Mouse (Mus musculus): ENCODE measurements around the gene Fis1. TPM values are rescaled to one million over a fixed set of nuclear protein-coding genes. Genes with fewer than 3 reads are reported as not detected.

Gene Fis1
- polyA plus RNA-seq, 1 experiment from 2014 or later = 299 TPM

- no peak within 1 kb of the TSS for H3K9ac ChIP-seq (ENCODE audit: low read length)
- no peaks in the 10 kb centered on the region for H3K9me3 ChIP-seq (ENCODE audit: control insufficient read depth, low read length)
- ATAC-seq (ENCODE audit: insufficient number of reproducible peaks, low FRiP score, low TSS enrichment, low read depth) = no peak
- no peak within 1 kb of the TSS for H3K4me2 ChIP-seq (ENCODE audit: low read depth, severe bottlenecking)
- H3K4me1 ChIP-seq (ENCODE audit: control insufficient read depth, insufficient read depth, low read length) = no peaks in the 10 kb centered on the region; the same call in 1 of the 2 replicates
- H3K36me3 ChIP-seq (ENCODE audit: control insufficient read depth, insufficient read depth, low read length) = peaks cover 17% of the 10 kb centered on the region
- H3K27ac ChIP-seq (replicated peaks; ENCODE audit: low read depth, low read length) = peak within 1 kb of the TSS; percentile 6; the same call in 1 of the 2 replicates
- H3K27me3 ChIP-seq (ENCODE audit: control insufficient read depth, insufficient read depth, low read length) = no peaks in the 10 kb centered on the region
- no peak for DNase-seq (ENCODE audit: low spot score)
- no peak within 1 kb of the TSS for H3K4me3 ChIP-seq (ENCODE audit: low read depth, low read length)
- WGBS = 78% methylated on average over 6 of the region's 6 CpGs
These were observed 13.3 kb downstream of the Fis1 start, which contains the start of gene Cldn15 for GRCm38 (mm10) chr5:136966331-136966730. Gene Cldn15 (plus strand): TSS chr5:136966616.

GRCm38 (mm10) chr5:136966861-136967455 is 13.9 kb downstream of the Fis1 start:
- Histone ChIP-seq H3K4me2 (ENCODE audit: low read depth, severe bottlenecking) (no peak overlapping the region), H3K27me3 (ENCODE audit: control insufficient read depth, insufficient read depth, low read length) (no peaks in the 10 kb centered on the region), H3K4me1 (ENCODE audit: control insufficient read depth, insufficient read depth, low read length) (no peaks in the 10 kb centered on the region; the same call in 1 of the 2 replicates), H3K4me3 (ENCODE audit: low read depth, low read length) (no peak overlapping the region), H3K27ac (replicated peaks; ENCODE audit: low read depth, low read length) (peak overlapping the region; percentile 6; the same call in 1 of the 2 replicates), H3K9ac (ENCODE audit: low read length) (no peak overlapping the region), H3K9me3 (ENCODE audit: control insufficient read depth, low read length) (no peaks in the 10 kb centered on the region), H3K36me3 (ENCODE audit: control insufficient read depth, insufficient read depth, low read length) (peaks cover 17% of the 10 kb centered on the region)
- ATAC-seq (ENCODE audit: insufficient number of reproducible peaks, low FRiP score, low TSS enrichment, low read depth) (no peak), DNase-seq (ENCODE audit: low spot score) (no peak)
- 91% methylated on average over 4 of the region's 4 CpGs for WGBS

- Histone ChIP-seq H3K9me3 (ENCODE audit: control insufficient read depth, low read length) (no peaks in the 10 kb centered on the region), H3K9ac (ENCODE audit: low read length) (no peak overlapping the region), H3K27me3 (ENCODE audit: control insufficient read depth, insufficient read depth, low read length) (no peaks in the 10 kb centered on the region), H3K36me3 (ENCODE audit: control insufficient read depth, insufficient read depth, low read length) (peaks cover 17% of the 10 kb centered on the region), H3K27ac (replicated peaks; ENCODE audit: low read depth, low read length) (no peak overlapping the region; the same call in 1 of the 2 replicates), H3K4me2 (ENCODE audit: low read depth, severe bottlenecking) (no peak overlapping the region), H3K4me3 (ENCODE audit: low read depth, low read length) (no peak overlapping the region), H3K4me1 (ENCODE audit: control insufficient read depth, insufficient read depth, low read length) (no peaks in the 10 kb centered on the region; the same call in 1 of the 2 replicates)
- no peak for ATAC-seq (ENCODE audit: insufficient number of reproducible peaks, low FRiP score, low TSS enrichment, low read depth)
- no peak for DNase-seq (ENCODE audit: low spot score)
- WGBS = 78% methylated on average over 10 of the region's 10 CpGs
These were observed 14.5 kb downstream of the Fis1 start for GRCm38 (mm10) chr5:136967592-136967991.

- WGBS = 75% methylated on average over 1 of the region's 1 CpGs
- no peak overlapping the region for H3K4me3 ChIP-seq (ENCODE audit: low read depth, low read length)
- no peak overlapping the region for H3K9ac ChIP-seq (ENCODE audit: low read length)
- no peak overlapping the region for H3K27ac ChIP-seq (replicated peaks; ENCODE audit: low read depth, low read length)
- peaks cover 6% of the 10 kb centered on the region; the same call in 1 of the 2 replicates for H3K36me3 ChIP-seq (ENCODE audit: control insufficient read depth, insufficient read depth, low read length)
- DNase-seq (ENCODE audit: low spot score) (peak; percentile 61), ATAC-seq (ENCODE audit: insufficient number of reproducible peaks, low FRiP score, low TSS enrichment, low read depth) (no peak)
- no peaks in the 10 kb centered on the region for H3K27me3 ChIP-seq (ENCODE audit: control insufficient read depth, insufficient read depth, low read length)
- no peaks in the 10 kb centered on the region for H3K9me3 ChIP-seq (ENCODE audit: control insufficient read depth, low read length)
- no peak overlapping the region for H3K4me2 ChIP-seq (ENCODE audit: low read depth, severe bottlenecking)
- H3K4me1 ChIP-seq (ENCODE audit: control insufficient read depth, insufficient read depth, low read length) = no peaks in the 10 kb centered on the region
These were observed 17.6 kb downstream of the Fis1 start for GRCm38 (mm10) chr5:136970703-136971102.

GRCm38 (mm10) chr5:136973670-136974069 is 20.6 kb downstream of the Fis1 start:
- Histone ChIP-seq H3K9me3 (ENCODE audit: control insufficient read depth, low read length) (no peaks in the 10 kb centered on the region), H3K4me3 (ENCODE audit: low read depth, low read length) (no peak overlapping the region)
- 85% methylated on average over 8 of the region's 8 CpGs for WGBS

GRCm38 (mm10) chr5:136977769-136978168 is 24.7 kb downstream of the Fis1 start:
- Histone ChIP-seq H3K9me3 (ENCODE audit: control insufficient read depth, low read length) (no peaks in the 10 kb centered on the region), H3K4me3 (ENCODE audit: low read depth, low read length) (no peak overlapping the region), H3K36me3 (ENCODE audit: control insufficient read depth, insufficient read depth, low read length) (no peaks in the 10 kb centered on the region), H3K27me3 (ENCODE audit: control insufficient read depth, insufficient read depth, low read length) (no peaks in the 10 kb centered on the region), H3K4me1 (ENCODE audit: control insufficient read depth, insufficient read depth, low read length) (no peaks in the 10 kb centered on the region), H3K4me2 (ENCODE audit: low read depth, severe bottlenecking) (no peak overlapping the region), H3K9ac (ENCODE audit: low read length) (no peak overlapping the region), H3K27ac (replicated peaks; ENCODE audit: low read depth, low read length) (no peak overlapping the region)
- ATAC-seq (ENCODE audit: insufficient number of reproducible peaks, low FRiP score, low TSS enrichment, low read depth) (no peak), DNase-seq (ENCODE audit: low spot score) (no peak)
- WGBS = 83% methylated on average over 4 of the region's 4 CpGs

More at GRCm38 (mm10) chr5:136973670-136974069, 20.6 kb downstream of the Fis1 start:
- Histone ChIP-seq H3K4me2 (ENCODE audit: low read depth, severe bottlenecking) (no peak overlapping the region), H3K36me3 (ENCODE audit: control insufficient read depth, insufficient read depth, low read length) (no peaks in the 10 kb centered on the region), H3K4me1 (ENCODE audit: control insufficient read depth, insufficient read depth, low read length) (no peaks in the 10 kb centered on the region), H3K27me3 (ENCODE audit: control insufficient read depth, insufficient read depth, low read length) (no peaks in the 10 kb centered on the region), H3K27ac (replicated peaks; ENCODE audit: low read depth, low read length) (no peak overlapping the region), H3K9ac (ENCODE audit: low read length) (no peak overlapping the region)
- DNase-seq (ENCODE audit: low spot score) (no peak), ATAC-seq (ENCODE audit: insufficient number of reproducible peaks, low FRiP score, low TSS enrichment, low read depth) (no peak)

- DNase-seq (ENCODE audit: low spot score) (no peak), ATAC-seq (ENCODE audit: insufficient number of reproducible peaks, low FRiP score, low TSS enrichment, low read depth) (no peak)
- no peak overlapping the region for H3K4me3 ChIP-seq (ENCODE audit: low read depth, low read length)
- no peak overlapping the region for H3K4me2 ChIP-seq (ENCODE audit: low read depth, severe bottlenecking)
- H3K4me1 ChIP-seq (ENCODE audit: control insufficient read depth, insufficient read depth, low read length) = no peaks in the 10 kb centered on the region
- H3K36me3 ChIP-seq (ENCODE audit: control insufficient read depth, insufficient read depth, low read length) = no peaks in the 10 kb centered on the region
- H3K27ac ChIP-seq (replicated peaks; ENCODE audit: low read depth, low read length) = no peak overlapping the region
- no peak overlapping the region for H3K9ac ChIP-seq (ENCODE audit: low read length)
- H3K27me3 ChIP-seq (ENCODE audit: control insufficient read depth, insufficient read depth, low read length) = no peaks in the 10 kb centered on the region
- no peaks in the 10 kb centered on the region for H3K9me3 ChIP-seq (ENCODE audit: control insufficient read depth, low read length)
- 76% methylated on average over 2 of the region's 2 CpGs for WGBS
These were observed 26.7 kb downstream of the Fis1 start for GRCm38 (mm10) chr5:136979762-136980161.

GRCm38 (mm10) chr5:136980974-136981373 is 27.9 kb downstream of the Fis1 start:
- no peaks in the 10 kb centered on the region for H3K9me3 ChIP-seq (ENCODE audit: control insufficient read depth, low read length)
- H3K4me2 ChIP-seq (ENCODE audit: low read depth, severe bottlenecking) = no peak overlapping the region
- DNase-seq (ENCODE audit: low spot score) (no peak), ATAC-seq (ENCODE audit: insufficient number of reproducible peaks, low FRiP score, low TSS enrichment, low read depth) (no peak)
- H3K9ac ChIP-seq (ENCODE audit: low read length) = no peak overlapping the region
- no peak overlapping the region for H3K4me3 ChIP-seq (ENCODE audit: low read depth, low read length)
- H3K4me1 ChIP-seq (ENCODE audit: control insufficient read depth, insufficient read depth, low read length) = no peaks in the 10 kb centered on the region
- whole genome bisulfite sequencing = 88% methylated on average over 8 of the region's 8 CpGs
- no peaks in the 10 kb centered on the region for H3K27me3 ChIP-seq (ENCODE audit: control insufficient read depth, insufficient read depth, low read length)
- H3K36me3 ChIP-seq (ENCODE audit: control insufficient read depth, insufficient read depth, low read length) = no peaks in the 10 kb centered on the region
- no peak overlapping the region for H3K27ac ChIP-seq (replicated peaks; ENCODE audit: low read depth, low read length)
